Mouse (Mus musculus) myocyte (in vitro differentiated cells): ENCODE data around the gene Gm42906.

Experiments used
- CEBPB ChIP-seq: IDR thresholded peaks from 2 replicates; pipeline ENCODE4 v1.6.1; 2011; ENCODE audit warnings: mild to moderate bottlenecking, moderate library complexity; ENCODE audit not compliant: poor library complexity, insufficient read depth, severe bottlenecking
- POLR2A ChIP-seq: IDR thresholded peaks from one replicate; pipeline ENCODE4 v1.6.1; 2011; ENCODE audit warnings: low read depth, mild to moderate bottlenecking, control low read depth, moderate library complexity; ENCODE audit not compliant: insufficient read length
- TCF3 ChIP-seq: IDR thresholded peaks from one replicate; pipeline ENCODE4 v1.6.1; 2011; ENCODE audit warnings: low read depth, control low read depth; ENCODE audit not compliant: insufficient read length
- USF1 ChIP-seq: IDR thresholded peaks from one replicate; pipeline ENCODE4 v1.6.1; 2011; ENCODE audit warnings: low read depth, mild to moderate bottlenecking, control low read depth, moderate library complexity

- TF ChIP-seq CEBPB: no peak
- no peak for TF ChIP-seq POLR2A
- no peak for TF ChIP-seq USF1
- TF ChIP-seq TCF3: no peak
Observed at GRCm38 (mm10) chr5:151333686-151334085, 94.3 kb downstream of the Gm42906 start.
